Mouse (Mus musculus) forebrain, postnatal 0 days (tissue): ENCODE results near the gene Tsc22d1. TPM values are rescaled to one million over a fixed set of nuclear protein-coding genes. Genes with fewer than 3 reads are reported as not detected.

Experiments
- ATAC-seq: fragments of 200-750 bp; cut with Nextera tagmentation; 2 replicates; pipeline ENCODE4 v1.8.0; 2017; ENCODE audit warnings: mild to moderate bottlenecking, moderate library complexity
- DNase-seq: peaks from one replicate; pipeline ENCODE4 v3.0.0-alpha.2; 2015
- H3K27ac ChIP-seq: fragments of 300-500 bp; sonication (generic); 2 replicates; pipeline ENCODE4 v1.5.1; 2014; ENCODE audit warnings: low read depth, mild to moderate bottlenecking, antibody characterized with exemption, low read length, moderate library complexity, mixed read lengths
- H3K27me3 ChIP-seq: fragments of 300-500 bp; sonication (generic); 2 replicates; pipeline ENCODE4 v1.6.1; 2014; ENCODE audit warnings: mild to moderate bottlenecking, low read length, mixed read lengths; ENCODE audit not compliant: insufficient read depth
- H3K36me3 ChIP-seq: fragments of 300-500 bp; sonication (generic); 2 replicates; pipeline ENCODE4 v1.6.1; 2014; ENCODE audit warnings: mild to moderate bottlenecking, moderate library complexity; ENCODE audit not compliant: insufficient read depth
- H3K4me1 ChIP-seq: fragments of 300-500 bp; sonication (generic); 2 replicates; pipeline ENCODE4 v1.6.1; 2014; ENCODE audit warnings: antibody characterized with exemption; ENCODE audit not compliant: insufficient read depth
- H3K4me2 ChIP-seq: fragments of 300-500 bp; sonication (generic); 2 replicates; pipeline ENCODE4 v1.6.1; 2014; ENCODE audit warnings: low read depth, mild to moderate bottlenecking, moderate library complexity
- H3K4me3 ChIP-seq: fragments of 300-500 bp; sonication (generic); 2 replicates; pipeline ENCODE4 v1.5.1; 2014; ENCODE audit warnings: low read depth, low read length, mixed read lengths
- H3K9ac ChIP-seq: fragments of 300-500 bp; sonication (generic); 2 replicates; pipeline ENCODE4 v1.6.1; 2014; ENCODE audit warnings: mild to moderate bottlenecking
- H3K9me3 ChIP-seq: fragments of 300-500 bp; sonication (generic); 2 replicates; pipeline ENCODE4 v1.6.1; 2016; ENCODE audit warnings: low read length
- CTCF ChIP-seq: sonication (generic); IDR thresholded peaks from 2 replicates; pipeline ENCODE4 v1.5.1; 2016; ENCODE audit warnings: antibody characterized with exemption, control low read depth, low read depth
- WGBS: fragments of 180-500 bp; shearing (Covaris S2); extraction: QIAGEN DNeasy Blood & Tissue Kit; methylation state at CpG from one replicate; pipeline ENCODE4 v1.1.7; 2014; 5-methylcytosine and 5-hydroxymethylcytosine counted together
- polyA plus RNA-seq: library from polyadenylated mRNA; unstranded; fragments of >200 nt; fragmentation: Nextera tagmentation; extraction: Ambion mirVana; gene quantifications from 2 replicates; pipeline ENCODE4 v1.2.1, GENCODE M21; 2015
- total RNA-seq: library from RNA; depleted of rRNA; stranded (reverse); fragments of >200 nt; gene quantifications from 2 replicates; pipeline ENCODE4 v1.2.3, GENCODE M21; 2014

The Tsc22d1 gene
- total and polyA plus RNA-seq, 2 experiments from 2014 or later = 575 to 725 TPM

- 61% methylated on average over 8 of the region's 8 CpGs for WGBS
- peaks cover 6% of the 10 kb centered on the region; the same call in 1 of the 2 replicates for H3K4me1 ChIP-seq
- no peaks in the 10 kb centered on the region for H3K9me3 ChIP-seq
- TF ChIP-seq CTCF = no peak
- no peak overlapping the region for H3K4me2 ChIP-seq
- no peak overlapping the region for H3K4me3 ChIP-seq
- no peak for DNase-seq
- no peak for ATAC-seq
- no peaks in the 10 kb centered on the region for H3K27me3 ChIP-seq
- H3K9ac ChIP-seq = no peak overlapping the region
- H3K27ac ChIP-seq = no peak overlapping the region
- peaks cover 4% of the 10 kb centered on the region; the same call in 1 of the 2 replicates for H3K36me3 ChIP-seq
These were observed 18.1 kb downstream of the Tsc22d1 start for GRCm38 (mm10) chr14:76432816-76433215.

- no peak for DNase-seq
- 84% methylated on average over 10 of the region's 10 CpGs for WGBS
These were observed 27.4 kb downstream of the Tsc22d1 start for GRCm38 (mm10) chr14:76442160-76442559.

GRCm38 (mm10) chr14:76448987-76449386 lies 34.2 kb downstream of the Tsc22d1 start:
- no peak overlapping the region for H3K9ac ChIP-seq
- H3K36me3 ChIP-seq = peaks cover 7% of the 10 kb centered on the region; the same call in 1 of the 2 replicates
- no peak for DNase-seq
- TF ChIP-seq CTCF = no peak
- no peak overlapping the region for H3K4me2 ChIP-seq
- no peaks in the 10 kb centered on the region for H3K9me3 ChIP-seq
- peaks cover 3% of the 10 kb centered on the region; the same call in 1 of the 2 replicates for H3K4me1 ChIP-seq
- no peak for ATAC-seq
- no peak overlapping the region for H3K27ac ChIP-seq
- WGBS = 61% methylated on average over 4 of the region's 4 CpGs
- H3K27me3 ChIP-seq = no peaks in the 10 kb centered on the region
- H3K4me3 ChIP-seq = no peak overlapping the region

More at GRCm38 (mm10) chr14:76442160-76442559, 27.4 kb downstream of the Tsc22d1 start:
- no peaks in the 10 kb centered on the region for H3K4me1 ChIP-seq
- no peak overlapping the region for H3K4me3 ChIP-seq
- ATAC-seq = no peak
- H3K36me3 ChIP-seq = peaks cover 22% of the 10 kb centered on the region
- no peaks in the 10 kb centered on the region for H3K9me3 ChIP-seq
- no peak overlapping the region for H3K27ac ChIP-seq
- no peaks in the 10 kb centered on the region for H3K27me3 ChIP-seq
- no peak overlapping the region for H3K9ac ChIP-seq
- no peak for TF ChIP-seq CTCF
- no peak overlapping the region for H3K4me2 ChIP-seq

GRCm38 (mm10) chr14:76451011-76451410 lies 36.2 kb downstream of the Tsc22d1 start:
- Histone ChIP-seq H3K4me3 (no peak overlapping the region), H3K27me3 (no peaks in the 10 kb centered on the region), H3K9ac (no peak overlapping the region), H3K9me3 (no peaks in the 10 kb centered on the region), H3K4me2 (no peak overlapping the region), H3K4me1 (peaks cover 3% of the 10 kb centered on the region; the same call in 1 of the 2 replicates), H3K36me3 (peaks cover 7% of the 10 kb centered on the region; the same call in 1 of the 2 replicates), H3K27ac (no peak overlapping the region)
- WGBS = 74% methylated on average over 6 of the region's 6 CpGs
- ATAC-seq (no peak), DNase-seq (no peak)
- TF ChIP-seq CTCF = no peak

GRCm38 (mm10) chr14:76452751-76453360 lies 38.1 kb downstream of the Tsc22d1 start:
- DNase-seq (peak; percentile 33), ATAC-seq (peak; percentile 38; the same call in 1 of the 2 replicates)
- Histone ChIP-seq H3K4me3 (no peak overlapping the region), H3K9ac (no peak overlapping the region), H3K27me3 (no peaks in the 10 kb centered on the region), H3K27ac (no peak overlapping the region), H3K9me3 (no peaks in the 10 kb centered on the region), H3K4me1 (peaks cover 3% of the 10 kb centered on the region; the same call in 1 of the 2 replicates), H3K36me3 (peaks cover 11% of the 10 kb centered on the region; the same call in 1 of the 2 replicates), H3K4me2 (0 out of 2 replicates have a peak overlapping the region, but pooled peaks have one; percentile 2)
- no peak for TF ChIP-seq CTCF
- WGBS = 30% methylated on average over 17 of the region's 17 CpGs

- H3K27ac ChIP-seq = no peak overlapping the region
- TF ChIP-seq CTCF = no peak
- H3K4me3 ChIP-seq = no peak overlapping the region
- DNase-seq (peak; percentile 26), ATAC-seq (peak; percentile 50)
- no peaks in the 10 kb centered on the region for H3K9me3 ChIP-seq
- no peak overlapping the region for H3K9ac ChIP-seq
- peaks cover 3% of the 10 kb centered on the region; the same call in 1 of the 2 replicates for H3K4me1 ChIP-seq
- 26% methylated on average over 5 of the region's 5 CpGs for WGBS
- no peak overlapping the region for H3K4me2 ChIP-seq
- no peaks in the 10 kb centered on the region for H3K27me3 ChIP-seq
- H3K36me3 ChIP-seq = peaks cover 11% of the 10 kb centered on the region; the same call in 1 of the 2 replicates
These were observed 39.9 kb downstream of the Tsc22d1 start for GRCm38 (mm10) chr14:76454673-76455072.

GRCm38 (mm10) chr14:76455159-76455558 lies 40.4 kb downstream of the Tsc22d1 start:
- no peak for DNase-seq
- 62% methylated on average over 7 of the region's 7 CpGs for WGBS
- H3K27me3 ChIP-seq = no peaks in the 10 kb centered on the region
- no peak for ATAC-seq
- no peak overlapping the region for H3K4me3 ChIP-seq
- no peaks in the 10 kb centered on the region for H3K9me3 ChIP-seq
- H3K9ac ChIP-seq = no peak overlapping the region
- TF ChIP-seq CTCF = no peak
- no peak overlapping the region for H3K4me2 ChIP-seq
- no peak overlapping the region for H3K27ac ChIP-seq
- H3K36me3 ChIP-seq = peaks cover 11% of the 10 kb centered on the region; the same call in 1 of the 2 replicates
- peaks cover 3% of the 10 kb centered on the region; the same call in 1 of the 2 replicates for H3K4me1 ChIP-seq
